Mouse (Mus musculus): ENCODE measurements around the gene Hdac9.

Hdac9 gene

DNA sequence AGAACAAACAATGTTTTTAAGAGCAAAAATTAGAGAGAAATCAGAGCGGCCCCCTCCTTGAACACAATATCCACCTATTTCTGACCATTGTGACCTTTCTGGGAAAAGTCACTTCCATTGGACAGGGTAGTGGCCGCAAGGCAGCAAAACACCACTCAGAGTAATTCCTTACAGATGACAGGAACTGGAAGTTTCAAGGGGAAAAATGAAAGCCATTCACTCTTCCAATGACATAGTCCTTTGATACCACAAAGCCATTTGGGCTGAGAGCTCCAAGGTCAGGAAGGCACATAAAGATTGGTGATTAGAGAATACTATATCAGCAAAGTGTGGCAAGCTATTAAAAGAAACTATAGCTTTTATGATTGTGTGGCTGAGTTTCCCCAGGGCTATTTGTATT, 574.1 kb downstream of the Hdac9 start:
- peak; percentile 53 for DNase-seq (ENCODE audit: low spot score)

DNA sequence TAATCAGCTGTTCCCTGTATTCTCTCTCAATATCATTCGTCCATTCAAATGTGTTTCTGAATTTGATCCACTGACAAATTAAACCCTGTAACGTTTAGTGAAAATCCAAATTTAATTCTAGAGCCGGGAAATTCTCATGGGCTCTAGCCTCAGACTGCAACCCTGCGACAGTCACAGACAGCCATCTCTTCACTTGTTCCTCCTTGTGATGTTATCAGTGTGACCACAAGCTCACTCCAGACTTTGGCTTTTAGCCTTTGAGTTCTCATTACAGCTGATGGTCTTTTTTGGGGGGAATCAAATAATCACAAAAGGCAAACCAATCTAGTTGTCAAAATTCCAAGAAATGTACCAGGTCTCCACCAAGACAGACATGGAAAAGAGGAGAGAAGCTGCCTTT, 578.0 kb downstream of the Hdac9 start:
- DNase-seq (ENCODE audit: low spot score) = no peak

DNA sequence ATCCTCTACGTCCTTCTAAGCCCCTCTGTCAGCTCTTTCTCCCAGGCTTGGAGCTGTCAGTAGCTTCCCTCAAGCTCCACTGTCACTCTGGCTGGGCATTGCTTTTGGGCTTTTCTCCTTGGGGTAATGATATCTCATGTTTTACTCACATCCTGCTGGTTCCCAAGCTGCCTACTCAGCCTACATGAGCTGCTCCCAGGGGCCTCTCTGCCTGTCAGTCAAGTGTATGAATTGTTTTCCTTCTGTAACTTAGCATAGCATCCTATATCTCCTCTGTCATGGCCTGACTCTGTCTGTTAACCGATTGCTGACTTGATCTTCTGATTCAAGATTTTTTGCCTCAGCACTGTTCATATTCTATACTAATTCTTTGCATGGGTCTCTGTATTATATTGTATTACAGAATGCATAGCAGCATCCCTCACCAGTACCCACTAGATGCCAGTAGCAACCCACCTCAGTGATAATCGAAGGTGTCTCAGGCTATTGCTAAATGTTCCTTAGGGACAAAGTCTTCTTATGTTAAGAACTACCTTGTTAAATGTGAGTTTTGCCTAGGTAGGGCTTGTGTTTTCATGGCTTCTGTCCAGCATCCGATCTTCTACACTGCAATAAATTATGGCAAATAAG, 582.3 kb downstream of the Hdac9 start:
- DNase-seq (ENCODE audit: low spot score) = peak; percentile 17

DNA sequence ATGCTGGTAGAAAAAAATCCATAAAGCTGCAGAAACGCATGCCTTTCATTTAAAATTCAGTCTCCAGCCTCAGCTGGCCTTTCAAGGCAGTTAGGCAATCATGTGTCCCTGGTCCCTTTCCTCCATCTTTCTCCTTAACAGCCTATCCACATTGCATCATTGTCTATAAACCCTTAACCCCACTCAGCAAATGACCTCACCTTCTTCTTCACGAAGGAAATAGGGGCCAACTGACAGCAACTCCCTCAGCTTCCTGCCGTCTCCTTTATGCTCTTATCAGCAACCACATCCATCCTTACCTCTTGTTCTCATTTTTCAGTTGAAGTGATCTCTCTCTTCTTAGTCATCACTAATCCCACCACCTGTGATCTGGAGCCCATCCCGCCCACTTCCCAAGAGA, 584.0 kb downstream of the Hdac9 start:
- no peak for DNase-seq (ENCODE audit: low spot score)

DNA sequence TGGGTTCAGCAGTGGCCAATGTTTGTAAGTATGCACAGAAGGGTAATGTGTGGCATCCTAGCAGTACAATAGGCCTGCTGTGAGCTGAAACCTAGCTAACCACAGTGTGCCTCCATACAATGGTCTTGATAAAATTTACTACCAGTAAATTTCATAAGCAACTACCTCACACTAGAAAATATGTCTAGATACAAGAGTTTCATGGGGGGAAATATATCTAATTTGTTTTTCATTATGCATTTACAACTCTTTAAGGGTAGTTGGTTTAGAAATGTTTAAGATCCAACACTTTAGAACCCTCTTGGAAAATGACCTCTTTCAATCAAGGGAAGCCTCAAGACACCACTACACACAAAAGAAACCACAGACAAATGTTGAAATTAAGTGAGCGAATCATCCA, 589.8 kb downstream of the Hdac9 start:
- no peak for DNase-seq (ENCODE audit: low spot score)

DNA sequence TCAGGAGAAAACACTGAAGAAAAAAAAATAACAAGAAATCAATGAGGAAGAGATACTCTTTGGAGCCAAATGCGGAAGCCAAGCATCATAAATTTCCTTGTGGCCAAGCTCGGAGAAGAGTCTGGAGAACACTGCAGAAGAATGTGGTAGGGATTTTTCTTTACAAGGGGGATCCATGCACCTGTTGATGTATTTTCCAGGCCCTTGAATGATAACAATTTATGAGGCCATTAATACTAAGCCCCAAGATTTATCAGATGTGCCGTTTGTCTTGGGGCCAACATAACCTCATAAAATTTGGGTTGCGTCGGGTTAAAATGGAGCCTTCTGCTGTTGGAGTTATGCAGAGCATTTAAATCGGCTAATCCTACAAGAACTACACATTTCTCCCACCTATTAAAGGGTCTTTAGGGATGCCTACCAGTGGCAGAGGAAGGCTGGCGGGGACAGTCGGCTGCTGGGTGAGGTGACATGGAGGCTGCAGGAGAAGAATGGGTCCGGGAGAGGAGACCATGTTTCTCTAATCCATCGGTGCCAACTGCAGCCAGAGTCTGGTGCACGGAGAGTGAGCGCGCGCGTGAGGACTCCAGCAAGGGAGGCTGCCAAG, 604.7 kb downstream of the Hdac9 start:
- no peak for DNase-seq (ENCODE audit: low spot score)

DNA sequence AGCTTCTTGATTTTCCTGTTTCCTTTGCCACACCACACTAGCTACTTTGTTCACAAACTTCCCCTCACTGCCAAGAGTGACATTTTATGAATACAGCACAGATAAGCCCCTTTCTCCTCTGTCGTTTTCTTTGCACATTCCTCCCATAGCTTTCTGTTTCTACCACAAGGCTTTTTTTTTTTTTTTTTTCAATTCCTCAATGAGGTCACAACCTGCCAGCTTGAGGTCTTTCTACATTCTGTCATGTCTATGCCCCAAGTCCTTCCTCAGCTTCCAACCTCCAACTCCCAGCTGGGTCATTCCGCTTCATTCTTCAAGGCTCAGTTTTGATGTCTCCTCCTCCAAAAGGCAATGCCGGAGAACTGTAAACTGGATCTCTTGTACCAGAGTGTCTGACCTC, 611.4 kb downstream of the Hdac9 start:
- peak; percentile 34 for DNase-seq (ENCODE audit: low spot score)

DNA sequence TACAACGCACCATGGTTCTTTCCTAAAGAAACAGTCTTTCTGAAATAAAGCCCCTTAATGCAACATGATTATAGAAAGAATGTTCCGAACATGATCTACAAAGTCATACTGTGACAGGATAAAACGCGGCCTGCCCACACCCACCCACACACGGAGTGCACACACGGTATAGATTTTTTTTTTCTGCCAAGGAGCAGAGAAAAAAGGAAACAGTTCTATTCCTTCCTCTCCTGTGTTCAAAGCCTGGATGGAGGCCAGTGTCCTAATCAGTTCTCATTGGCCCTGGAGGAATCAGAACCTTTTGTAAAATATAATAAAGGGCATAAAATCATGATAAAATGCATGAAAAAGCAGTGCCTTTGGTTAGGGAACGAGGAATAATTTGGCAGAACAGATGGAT, 624.5 kb downstream of the Hdac9 start:
- DNase-seq (ENCODE audit: low spot score) = no peak

DNA sequence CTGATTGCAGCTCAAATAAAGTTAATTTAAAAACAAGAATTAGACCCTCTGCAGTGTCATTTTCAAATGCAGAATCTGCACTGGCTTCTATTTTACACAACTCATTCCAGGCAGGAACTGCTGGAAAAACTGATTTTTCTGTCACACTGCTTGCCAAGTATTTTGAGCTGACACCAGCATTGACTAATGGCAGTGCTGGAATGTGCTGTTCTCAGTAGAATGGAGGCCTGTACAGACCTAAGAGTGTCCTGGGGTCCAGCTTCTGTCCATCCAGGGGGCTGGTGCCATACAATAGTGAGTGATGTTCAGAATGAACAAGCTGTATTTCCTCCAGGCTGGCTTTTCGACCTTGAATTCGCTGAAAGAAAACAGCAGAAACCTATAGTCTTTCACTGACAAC, 629.7 kb downstream of the Hdac9 start:
- DNase-seq (ENCODE audit: low spot score) = peak; percentile 34

DNA sequence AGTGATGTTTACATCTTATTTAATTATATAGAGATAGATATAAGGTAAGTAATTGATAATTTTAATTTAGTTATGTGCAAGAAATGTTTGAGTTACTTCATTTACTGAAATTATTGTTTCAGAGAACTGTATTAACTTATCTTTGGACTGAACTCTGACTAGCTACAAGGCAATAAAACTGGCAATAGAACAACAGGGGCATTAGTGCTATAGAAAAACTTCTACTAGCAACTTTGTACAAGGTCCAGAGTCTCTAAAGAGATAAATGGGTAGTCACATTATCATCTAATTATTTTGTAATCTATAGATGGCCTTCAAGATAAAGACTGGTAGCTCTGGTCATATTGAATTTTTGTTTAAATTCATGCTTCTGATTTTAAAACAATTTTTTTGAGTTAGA, 632.0 kb downstream of the Hdac9 start:
- no peak for DNase-seq (ENCODE audit: low spot score)

DNA sequence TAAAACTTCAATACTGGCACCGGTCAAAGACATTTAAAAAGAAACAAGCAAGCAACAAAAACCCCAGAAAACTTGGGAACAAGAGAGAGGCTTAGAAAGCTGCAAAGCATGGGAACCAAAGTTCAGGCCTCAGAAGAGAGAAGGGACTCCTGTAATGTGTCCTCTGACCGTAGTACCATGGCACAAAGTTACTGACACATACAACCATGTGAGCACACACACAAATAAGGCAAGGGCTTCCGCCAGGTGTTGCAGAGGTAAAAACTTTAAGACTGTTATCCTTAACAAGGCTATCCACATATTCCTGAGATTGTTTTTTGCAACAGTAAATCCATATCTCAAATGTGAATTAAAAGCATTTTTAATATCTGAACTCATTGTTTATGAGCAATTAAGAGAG, 632.5 kb downstream of the Hdac9 start:
- no peak for DNase-seq (ENCODE audit: low spot score)

DNA sequence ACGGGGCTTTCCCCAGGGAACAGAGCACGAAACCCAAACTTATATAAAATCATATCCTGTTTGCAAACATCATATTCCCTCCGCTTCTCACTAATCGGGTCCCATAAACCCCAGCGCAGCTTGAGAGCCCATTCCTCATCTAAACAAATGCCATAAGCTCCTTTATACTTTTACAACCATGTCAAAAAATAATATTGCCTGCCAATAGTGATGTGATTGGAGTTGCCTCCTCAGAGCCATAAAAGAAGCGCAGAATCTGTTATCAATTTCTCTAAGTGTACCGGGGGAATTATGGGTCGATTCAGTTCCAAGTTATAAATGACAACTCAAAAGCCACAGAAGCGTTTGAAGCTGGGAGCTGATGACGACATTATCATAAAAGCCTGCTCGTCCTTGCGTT, 638.1 kb downstream of the Hdac9 start:
- no peak for DNase-seq (ENCODE audit: low spot score)

DNA sequence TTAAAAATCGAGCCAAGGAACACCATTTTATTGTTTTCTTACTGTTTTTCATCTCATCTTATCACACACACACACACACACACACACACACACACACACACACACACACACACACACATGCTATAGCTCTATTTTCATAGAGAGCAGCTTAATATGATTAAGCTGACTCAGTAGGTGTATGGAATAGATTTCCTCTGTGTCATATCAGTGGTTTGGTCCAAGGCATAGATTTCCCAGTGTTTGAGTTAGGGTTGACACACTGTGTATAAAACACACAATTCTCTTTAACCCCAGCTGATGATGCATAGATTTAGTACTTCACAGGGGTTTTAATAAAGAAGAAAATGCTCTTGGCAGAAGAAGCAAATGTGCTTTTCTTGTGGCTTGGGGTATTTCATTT, 643.1 kb downstream of the Hdac9 start:
- no peak for DNase-seq (ENCODE audit: low spot score)

DNA sequence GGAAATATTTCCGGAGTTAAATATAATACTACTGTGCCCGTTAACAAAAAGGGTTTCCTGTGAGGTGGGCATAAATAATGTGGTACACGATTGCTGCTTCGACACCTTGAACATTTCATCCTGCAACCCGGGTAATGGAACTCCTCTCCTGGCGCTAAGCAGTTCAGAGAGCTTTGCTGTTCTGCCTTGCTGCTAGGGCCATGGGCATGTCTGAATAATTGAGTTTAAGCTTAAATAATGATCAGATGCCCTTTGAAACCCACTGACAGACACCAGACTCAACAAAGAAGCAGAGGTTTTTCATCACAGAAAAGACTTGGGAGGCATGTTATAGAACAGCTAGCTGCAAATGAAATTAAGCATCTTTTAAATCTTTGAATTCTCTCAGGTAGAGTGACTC, 646.8 kb downstream of the Hdac9 start:
- peak; percentile 31 for DNase-seq (ENCODE audit: low spot score)

DNA sequence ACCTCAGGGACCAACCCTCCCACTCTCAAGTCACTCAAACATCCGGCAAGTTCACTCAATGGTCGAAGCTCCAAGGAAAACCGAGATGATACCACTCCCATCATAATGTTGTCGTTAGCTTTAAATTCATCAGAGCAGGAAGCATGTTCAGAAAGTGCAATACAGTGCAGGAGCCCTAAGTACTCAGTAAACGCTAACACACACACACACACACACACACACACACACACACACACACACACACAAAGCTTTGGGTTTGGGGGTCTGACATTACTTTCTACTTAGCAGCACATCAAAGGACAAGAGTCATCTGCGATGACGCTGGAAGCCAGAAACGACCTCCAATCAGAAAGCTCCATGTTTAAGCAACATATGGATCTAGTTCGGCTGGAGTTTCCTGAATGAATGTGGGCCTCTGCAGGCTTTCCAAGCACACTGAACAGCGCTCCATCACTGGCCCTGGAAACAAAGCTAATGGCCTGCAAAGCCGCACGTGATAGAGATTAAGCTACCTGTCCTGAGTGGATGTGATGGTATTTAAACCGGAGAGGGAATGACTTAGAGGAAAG, 647.3 kb downstream of the Hdac9 start:
- DNase-seq (ENCODE audit: low spot score) = peak; percentile 72

DNA sequence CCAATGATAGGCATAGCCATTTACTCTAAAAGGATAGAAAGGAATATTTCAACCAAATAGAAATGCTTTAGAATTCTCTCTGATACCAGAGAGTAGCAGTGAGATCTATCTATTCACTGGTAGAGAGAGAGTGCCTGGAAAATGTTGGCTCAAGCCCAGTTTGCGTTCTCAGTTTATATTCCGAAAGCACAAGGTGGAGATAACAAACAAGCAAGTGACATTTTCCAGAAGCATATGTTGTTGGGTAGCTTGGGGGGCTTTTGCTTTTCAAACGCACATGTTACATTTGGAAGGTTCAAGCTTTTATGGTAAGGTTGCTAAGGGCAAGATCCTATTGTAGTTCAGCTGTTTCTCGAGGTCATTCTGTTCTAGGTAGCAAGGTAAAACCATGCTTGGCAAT, 657.2 kb downstream of the Hdac9 start:
- DNase-seq (ENCODE audit: low spot score) = no peak

DNA sequence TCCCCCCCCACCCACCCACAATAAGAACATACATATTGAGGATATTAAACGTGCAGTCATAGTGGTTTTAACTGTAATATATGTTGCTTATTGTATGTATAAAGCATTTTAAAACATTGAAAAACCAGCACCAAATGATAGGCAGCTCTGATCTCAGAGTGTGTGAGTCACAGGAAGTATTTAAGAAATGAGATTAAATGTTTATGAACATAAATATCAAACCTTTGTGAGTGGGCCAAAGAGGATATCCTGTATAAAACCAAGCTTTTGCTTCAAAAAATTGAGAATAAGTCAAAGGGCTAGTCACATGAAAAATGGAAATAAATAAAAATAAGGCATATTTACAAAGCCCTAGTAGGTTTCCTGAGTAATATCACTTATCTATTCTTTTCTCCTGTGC, 667.7 kb downstream of the Hdac9 start:
- no peak for DNase-seq (ENCODE audit: low spot score)

DNA sequence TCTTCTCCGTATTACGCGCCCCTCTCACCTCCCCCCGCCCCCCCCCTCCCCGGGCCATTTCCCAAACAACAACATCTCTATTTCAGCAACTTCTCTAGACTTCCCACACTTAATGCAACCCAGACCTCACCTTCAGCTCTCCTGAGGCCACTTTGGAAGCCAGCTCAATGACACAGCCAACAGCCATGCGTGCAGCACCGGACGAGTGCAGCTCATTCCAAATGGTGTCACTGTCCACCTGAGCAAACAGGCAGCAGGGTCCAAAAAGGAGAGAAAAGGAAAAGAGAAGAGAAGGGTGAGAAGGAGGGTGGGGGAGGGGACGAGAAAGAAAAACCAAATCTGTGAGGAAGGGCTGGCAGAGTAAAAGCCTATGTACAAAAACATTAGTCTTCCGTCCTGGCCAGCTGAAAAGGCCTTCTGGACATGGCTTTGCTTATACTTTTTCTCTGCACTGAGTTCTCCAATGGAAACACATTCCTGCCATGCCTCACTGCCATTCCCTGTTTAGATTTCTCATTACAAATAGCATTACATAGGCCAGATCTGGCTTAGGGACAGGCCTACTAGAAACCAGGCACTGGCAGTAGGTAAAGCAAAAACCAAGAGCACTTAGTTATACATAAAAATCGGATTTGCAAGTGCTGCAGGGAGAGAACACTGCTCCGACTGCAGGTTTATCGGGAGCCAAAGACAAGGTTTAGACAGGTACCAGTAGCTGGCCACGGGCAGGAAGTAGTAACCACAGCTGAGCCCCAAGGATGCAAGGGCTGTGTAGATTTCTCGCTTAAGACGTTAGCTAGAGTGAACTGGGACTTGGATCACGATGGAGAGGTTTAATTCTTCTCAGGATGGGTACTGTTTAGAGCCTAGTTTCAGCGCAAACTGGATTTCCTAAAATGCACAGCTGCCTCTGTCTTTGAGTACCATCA, 668.4 kb downstream of the Hdac9 start:
- DNase-seq (ENCODE audit: low spot score) = peak; percentile 55

DNA sequence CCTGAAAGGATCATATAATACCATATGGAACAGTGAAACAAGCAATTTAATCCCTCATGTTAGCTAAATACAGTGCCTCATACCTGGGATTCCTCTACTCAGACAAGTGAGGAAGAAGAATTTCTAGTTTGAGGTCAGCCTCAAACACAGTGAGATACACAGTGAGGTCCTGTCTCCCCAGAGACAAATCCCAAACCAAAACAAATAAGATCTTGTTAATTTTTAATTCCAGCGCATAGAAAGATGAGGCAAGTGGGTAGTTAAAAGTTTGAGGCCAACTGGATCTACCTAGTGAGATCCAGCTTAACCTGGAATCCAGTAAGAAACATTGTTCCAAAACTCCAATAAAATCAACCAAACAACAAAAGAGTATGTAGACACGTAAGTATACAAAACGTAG, 678.1 kb downstream of the Hdac9 start:
- no peak for DNase-seq (ENCODE audit: low spot score)

DNA sequence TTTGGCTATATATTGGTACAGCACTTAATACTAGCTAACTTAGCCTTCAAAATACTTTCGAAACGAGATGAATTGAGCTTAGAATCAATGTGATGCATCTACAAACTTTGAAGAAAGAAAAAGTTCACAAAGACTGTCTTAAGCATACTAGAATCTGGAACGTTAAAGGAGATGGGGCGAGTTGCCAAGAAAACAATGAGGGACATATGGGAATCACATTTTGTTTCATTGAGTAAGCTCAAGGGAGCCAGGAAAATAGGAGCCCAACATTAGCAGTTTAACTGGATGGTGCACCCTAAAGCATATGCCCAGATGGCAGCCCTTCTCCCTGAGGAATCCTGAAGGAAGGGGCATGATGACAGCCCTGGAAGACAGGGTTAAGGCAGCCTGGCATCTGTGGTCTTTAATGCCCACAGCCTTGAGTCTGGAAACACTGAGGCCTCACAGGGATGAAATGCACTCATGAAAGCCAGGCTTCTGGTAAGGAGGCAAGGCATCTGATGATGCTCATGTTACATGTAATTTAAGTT, 685.2 kb downstream of the Hdac9 start:
- no peak for DNase-seq (ENCODE audit: low spot score)

DNA sequence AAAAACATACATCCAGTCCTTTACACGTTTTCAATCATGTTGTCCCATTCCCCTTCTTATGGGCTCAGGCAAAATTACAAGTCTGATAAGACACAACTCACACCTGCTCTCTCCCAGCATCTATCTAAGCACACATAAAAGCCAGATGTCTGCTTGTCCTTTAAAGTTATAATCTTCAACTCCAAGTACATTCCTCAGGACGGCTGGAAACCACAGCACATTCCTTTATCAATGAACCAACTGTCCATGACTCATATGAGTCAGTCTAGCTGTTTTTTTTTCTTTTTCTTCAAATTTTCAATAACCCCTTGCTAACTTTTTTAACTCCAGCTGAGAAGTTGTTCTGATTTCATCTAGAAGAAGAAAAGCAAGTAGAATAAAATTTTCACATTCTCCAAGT, 692.4 kb downstream of the Hdac9 start:
- DNase-seq (ENCODE audit: low spot score) = no peak

DNA sequence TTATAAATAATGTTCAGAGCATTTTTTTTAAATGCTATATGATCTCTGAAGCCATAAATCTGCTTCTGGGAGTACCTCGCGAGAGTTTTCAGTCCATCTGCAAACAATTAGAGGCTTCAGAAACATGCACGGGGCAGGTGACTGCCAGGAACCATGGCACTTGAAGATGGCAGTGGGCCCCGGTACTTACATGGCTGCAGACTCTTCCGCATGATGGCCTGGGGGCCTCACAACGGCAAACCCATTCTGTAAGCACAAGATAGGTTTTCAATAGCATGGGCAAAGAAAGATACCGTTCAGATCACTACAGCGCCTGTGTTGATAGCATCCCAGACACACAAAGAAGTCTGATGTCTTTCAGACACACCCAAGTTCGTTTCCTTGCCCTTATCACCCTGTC, 695.9 kb downstream of the Hdac9 start:
- peak; percentile 54 for DNase-seq (ENCODE audit: low spot score)
